Mouse (Mus musculus) hindbrain, embryonic 11.5 days (tissue): Measurements from ENCODE around the gene Per2. TPM values are rescaled to one million over a fixed set of nuclear protein-coding genes. Genes with fewer than 3 reads are reported as not detected.

ENCODE experiments used
- ATAC-seq: fragments of 200-750 bp; cut with Nextera tagmentation; 2 replicates; pipeline ENCODE4 v1.8.0; 2017; ENCODE audit warnings: mild to moderate bottlenecking, moderate TSS enrichment, moderate library complexity; ENCODE audit not compliant: low FRiP score
- DNase-seq: peaks from one replicate; pipeline ENCODE4 v3.0.0-alpha.2; 2015; ENCODE audit warnings: low spot score
- H3K27ac ChIP-seq: fragments of 300-500 bp; sonication (generic); 2 replicates; pipeline ENCODE4 v1.5.1; 2014; ENCODE audit warnings: mild to moderate bottlenecking, low read depth, low read length
- H3K27me3 ChIP-seq: fragments of 300-500 bp; sonication (generic); 2 replicates; pipeline ENCODE4 v1.6.1; 2014; ENCODE audit warnings: mild to moderate bottlenecking, low read length, moderate library complexity, mixed read lengths; ENCODE audit not compliant: control insufficient read depth, insufficient read depth
- H3K36me3 ChIP-seq: fragments of 300-500 bp; sonication (generic); 2 replicates; pipeline ENCODE4 v1.6.1; 2014; ENCODE audit warnings: mild to moderate bottlenecking, low read length, moderate library complexity, mixed read lengths; ENCODE audit not compliant: control insufficient read depth, insufficient read depth
- H3K4me1 ChIP-seq: fragments of 300-500 bp; sonication (generic); replicated peaks from 2 replicates; pipeline ENCODE4 v1.6.1; 2014; ENCODE audit warnings: low read length, mixed read lengths; ENCODE audit not compliant: control insufficient read depth, insufficient read depth
- H3K4me2 ChIP-seq: fragments of 300-500 bp; sonication (generic); replicated peaks from 2 replicates; pipeline ENCODE4 v1.6.1; 2014; ENCODE audit warnings: mild to moderate bottlenecking, low read depth, low read length
- H3K4me3 ChIP-seq: fragments of 300-500 bp; sonication (generic); 2 replicates; pipeline ENCODE4 v1.5.1; 2014; ENCODE audit warnings: low read depth, low read length
- H3K9ac ChIP-seq: fragments of 300-500 bp; sonication (generic); 2 replicates; pipeline ENCODE4 v1.6.1; 2014; ENCODE audit warnings: low read depth, low read length
- H3K9me3 ChIP-seq: fragments of 300-500 bp; sonication (generic); 2 replicates; pipeline ENCODE4 v1.6.1; 2016; ENCODE audit warnings: low read length; ENCODE audit not compliant: control insufficient read depth
- WGBS: fragments of 180-500 bp; shearing (Covaris S2); extraction: QIAGEN DNeasy Blood & Tissue Kit; methylation state at CpG from one replicate; pipeline ENCODE4 v1.1.7; 2014; 5-methylcytosine and 5-hydroxymethylcytosine counted together
- polyA plus RNA-seq: library from polyadenylated mRNA; unstranded; fragments of >200 nt; fragmentation: Nextera tagmentation; extraction: Ambion mirVana; gene quantifications from 2 replicates; pipeline ENCODE4 v1.2.1, GENCODE M21; 2014

Per2 gene
- polyA plus RNA-seq, 1 experiment from 2014 or later: 2.8 TPM

DNA sequence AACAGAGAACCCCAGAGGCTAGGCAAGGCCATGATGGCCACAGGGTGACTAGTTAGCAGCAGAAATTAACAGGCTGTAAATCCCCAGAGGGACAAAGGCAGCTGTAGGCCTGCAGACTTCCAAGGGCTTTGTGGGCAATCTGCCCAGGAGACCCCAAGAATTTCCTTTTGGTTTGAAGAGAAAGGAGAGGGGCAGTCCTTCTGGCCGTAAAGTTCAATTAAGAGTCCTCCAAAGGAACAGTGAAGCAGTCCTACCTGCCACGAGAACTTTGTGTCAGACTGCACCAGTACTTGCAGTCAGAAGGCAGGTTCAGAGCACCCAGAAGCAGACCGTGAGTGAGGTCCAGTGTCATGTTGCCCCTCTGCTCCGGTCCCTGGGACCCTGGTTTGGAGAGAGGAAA, 44.2 kb downstream of the Per2 start:
- whole genome bisulfite sequencing: 55% methylated on average over 4 of the region's 4 CpGs
- DNase-seq: peak; percentile 35
- no peak for ATAC-seq
- Histone ChIP-seq H3K9me3 (no peaks in the 10 kb centered on the region), H3K27me3 (no peaks in the 10 kb centered on the region), H3K9ac (peak overlapping the region; percentile 61), H3K36me3 (no peaks in the 10 kb centered on the region), H3K4me3 (no peak overlapping the region), H3K4me1 (peaks cover 13% of the 10 kb centered on the region), H3K27ac (peak overlapping the region; percentile 97), H3K4me2 (0 out of 2 replicates have a peak overlapping the region, but pooled peaks have one; percentile 96)

GRCm38 (mm10) chr1:91413898-91414594, 45.1 kb downstream of the Per2 start, which contains the start of gene Hes6:
TSS of gene Hes6 (minus strand) at chr1:91414038.
- DNase-seq (peak; percentile 87), ATAC-seq (peak; percentile 70)
- Histone ChIP-seq H3K36me3 (no peaks in the 10 kb centered on the region), H3K27me3 (no peaks in the 10 kb centered on the region), H3K9ac (peak within 1 kb of the TSS; percentile 88), H3K9me3 (no peaks in the 10 kb centered on the region), H3K4me3 (peak within 1 kb of the TSS; percentile 75), H3K4me1 (peaks cover 13% of the 10 kb centered on the region), H3K27ac (peak within 1 kb of the TSS; percentile 97), H3K4me2 (peak within 1 kb of the TSS; percentile 96)
- WGBS: under 1% methylated on average over 39 of the region's 39 CpGs

DNA sequence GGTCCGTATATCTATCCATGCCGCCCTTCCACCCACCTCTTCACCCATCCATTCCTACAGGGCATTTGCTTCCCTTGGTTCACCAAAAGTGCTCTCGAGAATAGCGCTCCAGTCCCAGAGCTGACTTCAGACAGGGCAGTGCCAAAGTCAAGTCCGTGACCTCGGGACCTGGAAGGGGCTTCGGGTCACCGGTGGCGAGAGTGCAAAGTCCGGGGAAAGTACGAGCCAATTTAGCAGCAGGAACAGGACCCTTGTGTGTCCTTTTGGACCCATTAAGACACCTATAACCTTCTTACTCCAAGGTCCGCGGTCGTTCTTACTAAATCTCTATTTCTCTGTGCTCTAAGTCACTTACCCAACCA, 45.6 kb downstream of the Per2 start:
- Histone ChIP-seq H3K27me3 (no peaks in the 10 kb centered on the region), H3K4me3 (peak overlapping the region; percentile 75), H3K4me1 (peaks cover 13% of the 10 kb centered on the region), H3K27ac (peak overlapping the region; percentile 97), H3K9me3 (no peaks in the 10 kb centered on the region), H3K36me3 (no peaks in the 10 kb centered on the region), H3K9ac (peak overlapping the region; percentile 61), H3K4me2 (peak overlapping the region; percentile 96)
- DNase-seq: no peak
- ATAC-seq: no peak
- 1% methylated on average over 14 of the region's 14 CpGs for WGBS

DNA sequence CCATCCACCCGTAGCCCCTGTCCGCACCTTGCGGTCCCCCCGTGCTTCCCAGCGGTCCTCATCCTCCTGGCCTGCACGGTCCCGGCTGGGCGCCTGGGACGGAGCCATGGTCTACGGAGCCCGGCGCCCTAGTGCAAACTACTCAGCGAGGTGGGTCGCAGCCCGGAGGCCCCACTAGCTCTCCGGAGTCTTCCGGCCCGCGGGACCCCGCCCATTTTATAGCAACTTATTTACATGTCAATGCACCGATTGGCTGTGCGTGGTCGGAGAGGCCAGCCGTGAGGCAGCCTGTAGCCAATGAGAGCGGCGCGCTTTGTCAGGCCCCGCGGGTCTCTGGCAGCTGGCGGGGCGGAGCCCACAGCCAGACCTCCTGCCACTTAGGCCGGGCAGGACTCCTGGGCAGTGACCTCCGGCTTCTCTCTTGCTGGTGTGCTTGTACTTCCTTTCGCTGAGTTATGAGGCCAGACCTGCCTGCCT, 46.1 kb downstream of the Per2 start:
- Histone ChIP-seq H3K9ac (peak overlapping the region; percentile 88), H3K36me3 (no peaks in the 10 kb centered on the region), H3K27me3 (no peaks in the 10 kb centered on the region), H3K9me3 (no peaks in the 10 kb centered on the region), H3K4me2 (peak overlapping the region; percentile 96), H3K4me3 (peak overlapping the region; percentile 75), H3K4me1 (peaks cover 13% of the 10 kb centered on the region), H3K27ac (peak overlapping the region; percentile 97)
- DNase-seq: peak; percentile 94
- peak; percentile 91 for ATAC-seq
- WGBS: 0% methylated on average over 34 of the region's 34 CpGs

DNA sequence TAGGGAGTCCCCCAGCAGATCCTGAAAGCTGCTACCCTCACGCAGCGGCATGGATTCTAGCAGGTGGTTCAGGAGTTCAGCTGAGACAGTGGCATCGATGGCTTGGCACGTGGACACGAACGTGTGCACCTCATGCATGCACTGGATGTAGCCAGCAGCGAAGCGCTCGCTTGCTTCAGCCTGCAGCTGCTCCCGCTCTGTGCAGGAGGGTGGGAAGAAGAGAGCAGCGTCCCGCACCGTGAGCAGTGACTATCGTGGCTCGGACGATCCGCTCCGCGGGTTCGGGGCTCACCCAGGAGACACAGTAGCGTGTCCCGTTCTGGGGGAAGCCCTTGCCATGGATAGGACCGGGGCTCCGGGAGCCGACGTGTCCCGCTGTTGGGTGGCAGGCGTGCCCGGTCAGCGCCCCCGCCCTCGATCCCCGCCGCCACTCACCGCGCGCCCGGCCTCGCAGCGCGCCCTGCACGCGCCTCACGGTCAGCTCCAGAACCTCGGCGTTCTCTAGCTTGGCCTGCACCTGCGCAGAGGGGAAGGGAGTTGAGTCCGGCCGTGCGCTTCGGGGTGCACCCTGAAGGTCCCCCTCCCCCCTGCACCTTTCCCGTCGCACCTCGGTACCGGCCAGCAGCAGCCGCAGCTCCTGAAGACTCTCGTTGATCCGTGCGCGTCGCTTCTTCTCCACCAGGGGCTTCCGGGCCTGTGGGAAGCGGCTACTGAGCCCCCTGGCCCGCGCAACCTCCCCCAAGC, 46.7 kb downstream of the Per2 start:
- peak overlapping the region; percentile 97 for H3K27ac ChIP-seq
- peak overlapping the region; percentile 88 for H3K9ac ChIP-seq
- H3K27me3 ChIP-seq: no peaks in the 10 kb centered on the region
- no peaks in the 10 kb centered on the region for H3K9me3 ChIP-seq
- 4% methylated on average over 57 of the region's 65 CpGs for WGBS
- DNase-seq: peak; percentile 46
- H3K4me1 ChIP-seq: peaks cover 13% of the 10 kb centered on the region
- H3K4me2 ChIP-seq: peak overlapping the region; percentile 96
- peak; percentile 1 for ATAC-seq
- H3K4me3 ChIP-seq: peak overlapping the region; percentile 75
- H3K36me3 ChIP-seq: no peaks in the 10 kb centered on the region

DNA sequence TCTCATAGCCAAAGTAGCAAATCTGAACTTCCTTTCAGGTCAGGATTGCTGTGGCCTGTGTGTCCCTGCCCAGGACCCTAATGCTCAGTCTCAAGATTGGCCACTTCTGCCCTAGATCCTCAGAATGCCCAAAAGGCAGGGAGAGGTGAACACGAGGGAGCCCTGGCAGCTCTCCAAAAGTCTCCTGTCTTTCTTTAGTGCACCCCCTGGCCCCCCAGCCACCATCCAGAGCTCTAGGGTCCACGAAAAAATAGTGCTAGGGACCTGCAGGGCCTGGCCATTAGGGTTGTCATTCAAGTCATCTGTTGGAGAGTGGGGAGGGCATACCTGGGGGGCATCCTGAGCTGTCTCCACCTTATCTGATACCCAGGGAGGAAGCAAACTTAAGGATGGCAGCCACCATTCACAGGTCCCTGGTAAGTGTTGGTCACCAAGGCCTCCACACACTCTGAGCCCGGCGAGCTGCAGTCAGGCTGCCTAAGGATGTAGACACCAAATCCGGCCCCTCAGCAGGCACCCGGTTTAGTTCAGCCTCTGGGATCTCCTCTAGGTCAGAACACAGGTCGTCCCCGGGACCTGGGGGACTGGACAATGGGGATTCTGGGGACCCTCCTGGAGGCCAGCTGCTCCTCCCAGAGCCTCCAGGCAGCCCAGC, 47.4 kb downstream of the Per2 start:
- Histone ChIP-seq H3K4me2 (peak overlapping the region; percentile 96), H3K27me3 (no peaks in the 10 kb centered on the region), H3K9ac (peak overlapping the region; percentile 88), H3K4me1 (peaks cover 13% of the 10 kb centered on the region), H3K36me3 (no peaks in the 10 kb centered on the region), H3K9me3 (no peaks in the 10 kb centered on the region), H3K27ac (peak overlapping the region; percentile 97), H3K4me3 (peak overlapping the region; percentile 75)
- WGBS: 56% methylated on average over 8 of the region's 8 CpGs
- no peak for ATAC-seq
- DNase-seq: no peak

- H3K27me3 ChIP-seq: peaks cover 3% of the 10 kb centered on the region; the same call in 1 of the 2 replicates
- H3K4me1 ChIP-seq: peaks cover 8% of the 10 kb centered on the region
- no peak overlapping the region for H3K9ac ChIP-seq
- H3K4me3 ChIP-seq: no peak overlapping the region
- ATAC-seq (no peak), DNase-seq (no peak)
- H3K4me2 ChIP-seq: no peak overlapping the region
- no peaks in the 10 kb centered on the region for H3K36me3 ChIP-seq
- 73% methylated on average over 4 of the region's 4 CpGs for WGBS
- H3K27ac ChIP-seq: no peak overlapping the region
- H3K9me3 ChIP-seq: no peaks in the 10 kb centered on the region
Measured at GRCm38 (mm10) chr1:91407819-91408218, 51.3 kb downstream of the Per2 start.

GRCm38 (mm10) chr1:91405406-91406169, 53.5 kb downstream of the Per2 start:
- Histone ChIP-seq H3K27ac (no peak overlapping the region), H3K27me3 (peaks cover 3% of the 10 kb centered on the region; the same call in 1 of the 2 replicates), H3K4me3 (no peak overlapping the region), H3K4me2 (no peak overlapping the region), H3K9ac (no peak overlapping the region), H3K36me3 (no peaks in the 10 kb centered on the region), H3K9me3 (no peaks in the 10 kb centered on the region), H3K4me1 (no peaks in the 10 kb centered on the region)
- WGBS: 60% methylated on average over 23 of the region's 23 CpGs
- ATAC-seq (no peak), DNase-seq (no peak)
